8 mouse cellular contexts compared by ENCODE assay signal in genomic region chr5:139449161-139449791, GRCm38 (mm10). TPM values are rescaled to one million over a fixed set of nuclear protein-coding genes. Genes with fewer than 3 reads are reported as not detected.
A peak's percentile ranks its signal among the peaks of the same experiment; 100 is the strongest.
DNase-seq lines count a peak whose midpoint lies in the region; ATAC-seq and TF ChIP-seq lines count a peak whose summit lies in the region.

No protein-coding gene starts in this region.

- no peak overlapping the region for H3K4me2 ChIP-seq in heart, embryonic 11.5 days
- no peak overlapping the region for H3K4me2 ChIP-seq in hindbrain, postnatal 0 days (ENCODE audit: low read depth, low read length)

- H3K9me3 ChIP-seq in heart, embryonic 11.5 days (replicated peaks; ENCODE audit: control insufficient read depth, low read length), result no peaks in the 10 kb centered on the region
- no peaks in the 10 kb centered on the region for H3K9me3 ChIP-seq in hindbrain, postnatal 0 days (ENCODE audit: low read length)

- H3K27ac ChIP-seq in heart, embryonic 11.5 days (ENCODE audit: low read depth, low read length), result no peak overlapping the region
- peak overlapping the region; percentile 45; the same call in 1 of the 2 replicates for H3K27ac ChIP-seq in hindbrain, postnatal 0 days
- H3K27ac ChIP-seq in thymus, adult 2 months (ENCODE audit: control insufficient read depth, insufficient read depth, low read length), result peak overlapping the region; percentile 64

- no peak for TF ChIP-seq CTCF in hindbrain, postnatal 0 days (IDR thresholded peaks at IDR 0.05; ENCODE audit: low read depth)
- TF ChIP-seq CTCF in thymus, adult 2 months (IDR thresholded peaks at IDR 0.05; ENCODE audit: borderline replicate concordance, control insufficient read depth, extremely low read depth, insufficient read depth, low read length, poor library complexity), result no peak

- H3K4me1 ChIP-seq in heart, embryonic 11.5 days (ENCODE audit: control insufficient read depth, insufficient read depth, low read length), result peaks cover 7% of the 10 kb centered on the region; the same call in 1 of the 2 replicates
- peaks cover 13% of the 10 kb centered on the region for H3K4me1 ChIP-seq in hindbrain, postnatal 0 days (ENCODE audit: insufficient read depth, low read length)
- peaks cover 22% of the 10 kb centered on the region for H3K4me1 ChIP-seq in thymus, adult 2 months (replicated peaks; ENCODE audit: control insufficient read depth, insufficient read depth, low read length)

- H3K27me3 ChIP-seq in heart, embryonic 11.5 days (ENCODE audit: control insufficient read depth, insufficient read depth, low read length), result no peaks in the 10 kb centered on the region
- H3K27me3 ChIP-seq in hindbrain, postnatal 0 days (ENCODE audit: insufficient read depth, low read length), result no peaks in the 10 kb centered on the region
- H3K27me3 ChIP-seq in thymus, adult 2 months (ENCODE audit: control insufficient read depth, insufficient read depth, low read length), result no peaks in the 10 kb centered on the region

- 55% methylated on average over 5 of the region's 5 CpGs for WGBS in heart, embryonic 11.5 days (ENCODE audit: insufficient replicate concordance)
- 24% methylated on average over 5 of the region's 5 CpGs for WGBS in hindbrain, postnatal 0 days
- 16% methylated on average over 5 of the region's 5 CpGs for WGBS in thymus, adult 2 months

- peak; percentile 36 to 39 for DNase-seq in heart, adult 18-20 months
- DNase-seq in cerebellum, adult 9-10 months, result peak; percentile 62
- peak; percentile 48 for DNase-seq in hindbrain, postnatal 0 days (ENCODE audit: low spot score)
- DNase-seq in lung, postnatal 36 days, result peak; percentile 49
- peak; percentile 34 for DNase-seq in thymus, adult 2 months
- DNase-seq in layer of hippocampus, postnatal 14 days (ENCODE audit: low spot score in 2 of 2), result no peak

- no peak for ATAC-seq in heart, embryonic 11.5 days (replicated peaks; ENCODE audit: insufficient number of reproducible peaks, low FRiP score, low TSS enrichment)
- peak; percentile 58 for ATAC-seq in hindbrain, postnatal 0 days
- ATAC-seq in CD4-positive, CD25-positive, alpha-beta regulatory T cell, adult 4 months, result no peak

- H3K36me3 ChIP-seq in heart, embryonic 11.5 days (ENCODE audit: control insufficient read depth, insufficient read depth, low read length), result no peaks in the 10 kb centered on the region
- 0 out of 2 replicates have a peak, but pooled peaks cover 3% of the 10 kb centered on the region for H3K36me3 ChIP-seq in hindbrain, postnatal 0 days (ENCODE audit: insufficient read depth, low read length)
- no peaks in the 10 kb centered on the region for H3K36me3 ChIP-seq in thymus, adult 2 months (ENCODE audit: control insufficient read depth, insufficient read depth, low read length)

- H3K9ac ChIP-seq in heart, embryonic 11.5 days (ENCODE audit: low read depth, low read length), result no peak overlapping the region
- no peak overlapping the region for H3K9ac ChIP-seq in hindbrain, postnatal 0 days (replicated peaks; ENCODE audit: low read length)

- H3K4me3 ChIP-seq in heart, embryonic 11.5 days (ENCODE audit: low read depth, low read length), result no peak overlapping the region
- H3K4me3 ChIP-seq in hindbrain, postnatal 0 days (ENCODE audit: low read length), result no peak overlapping the region
- H3K4me3 ChIP-seq in thymus, adult 2 months (ENCODE audit: control insufficient read depth, insufficient read depth, low read length), result no peak overlapping the region

- no peak for TF ChIP-seq POLR2A in thymus, adult 2 months (IDR thresholded peaks at IDR 0.05; ENCODE audit: control insufficient read depth, extremely low read depth, insufficient read depth, low read length, poor library complexity)

RNA-seq across cellular contexts. Expression of gene 3110082I17Rik, which starts 11.1 kb away (rescaled TPM):
- total RNA-seq in heart, adult 18-20 months (2021), result 1 to 10 TPM; 5.6 TPM
- 19.3 and 21.9 TPM in 2 replicates for polyA plus RNA-seq in heart, embryonic 11.5 days (2014; fragmentation: Nextera tagmentation; extraction: Ambion mirVana)
- total RNA-seq in hindbrain, postnatal 0 days (2014; rRNA removed), result 6.1 and 12.8 TPM in 2 replicates
- 17.1 and 18.2 TPM in 2 replicates for polyA plus RNA-seq in hindbrain, postnatal 0 days (2015; fragmentation: Nextera tagmentation; extraction: Ambion mirVana)
- polyA plus RNA-seq in thymus, adult 2 months (2012; rRNA removed), result 7.5 and 8.2 TPM in 2 replicates
- polyA plus RNA-seq in CD4-positive, CD25-positive, alpha-beta regulatory T cell, adult 4 months (2017; shearing (Covaris generic)), result 1 to 10 TPM; 2.5 to 6.8 TPM
- total RNA-seq in layer of hippocampus, postnatal 14 days (2021), result 10 to 100 TPM; 14.6 to 14.7 TPM

RNA-seq across cellular contexts. Expression of gene Gper1, which starts 26.3 kb away (rescaled TPM):
- total RNA-seq in heart, adult 18-20 months (2021), result 1 to 10 TPM; 1.1 to 1.3 TPM
- 0.57 and 0.72 TPM in 2 replicates for polyA plus RNA-seq in heart, embryonic 11.5 days (2014; fragmentation: Nextera tagmentation; extraction: Ambion mirVana)
- total RNA-seq in hindbrain, postnatal 0 days (2014; rRNA removed), result 5.8 and 9.6 TPM in 2 replicates
- 5.6 and 6.2 TPM in 2 replicates for polyA plus RNA-seq in hindbrain, postnatal 0 days (2015; fragmentation: Nextera tagmentation; extraction: Ambion mirVana)
- 1.5 and 2.1 TPM in 2 replicates for polyA plus RNA-seq in thymus, adult 2 months (2012; rRNA removed)
- not detected for polyA plus RNA-seq in CD4-positive, CD25-positive, alpha-beta regulatory T cell, adult 4 months (2017; shearing (Covaris generic))
- 1 to 10 TPM; 3.0 to 3.5 TPM for total RNA-seq in layer of hippocampus, postnatal 14 days (2021)

RNA-seq across cellular contexts. Expression of gene Zfand2a, which starts 35.1 kb away (rescaled TPM):
- 10 to 100 TPM; 15.8 to 20.1 TPM for total RNA-seq in heart, adult 18-20 months (2021)
- polyA plus RNA-seq in heart, embryonic 11.5 days (2014; fragmentation: Nextera tagmentation; extraction: Ambion mirVana), result 6.3 and 7.2 TPM in 2 replicates
- 55.2 and 61.1 TPM in 2 replicates for total RNA-seq in hindbrain, postnatal 0 days (2014; rRNA removed)
- 19.4 and 26.2 TPM in 2 replicates for polyA plus RNA-seq in hindbrain, postnatal 0 days (2015; fragmentation: Nextera tagmentation; extraction: Ambion mirVana)
- polyA plus RNA-seq in thymus, adult 2 months (2012; rRNA removed), result 15.5 and 15.9 TPM in 2 replicates
- 10 to 100 TPM; 10.2 to 10.6 TPM for polyA plus RNA-seq in CD4-positive, CD25-positive, alpha-beta regulatory T cell, adult 4 months (2017; shearing (Covaris generic))
- 10 to 100 TPM; 77.1 to 88.8 TPM for total RNA-seq in layer of hippocampus, postnatal 14 days (2021)

RNA-seq across cellular contexts. Expression of gene C130050O18Rik, which starts 44.2 kb away (rescaled TPM):
- total RNA-seq in heart, adult 18-20 months (2021), result under 1 TPM; 0.47 to 0.69 TPM
- polyA plus RNA-seq in heart, embryonic 11.5 days (2014; fragmentation: Nextera tagmentation; extraction: Ambion mirVana), result 0.17 and 0.21 TPM in 2 replicates
- 1.1 TPM in 1 of 2 replicates, not detected in the other for total RNA-seq in hindbrain, postnatal 0 days (2014; rRNA removed)
- 0.34 TPM in 1 of 2 replicates, not detected in the other for polyA plus RNA-seq in hindbrain, postnatal 0 days (2015; fragmentation: Nextera tagmentation; extraction: Ambion mirVana)
- 1.5 and 2.1 TPM in 2 replicates for polyA plus RNA-seq in thymus, adult 2 months (2012; rRNA removed)
- polyA plus RNA-seq in CD4-positive, CD25-positive, alpha-beta regulatory T cell, adult 4 months (2017; shearing (Covaris generic)), result not detected
- total RNA-seq in layer of hippocampus, postnatal 14 days (2021), result under 1 TPM; 0.17 to 0.21 TPM

Comparison
In these comparisons a context has a peak if more than half of its experiments do, and no peak if none do; other contexts are left out.
1. DNase-seq: peak in heart, adult 18-20 months (2 of 2), cerebellum, adult 9-10 months (single experiment), hindbrain, postnatal 0 days (single experiment), lung, postnatal 36 days (single experiment) and thymus, adult 2 months (single experiment); none in layer of hippocampus, postnatal 14 days (0 of 2).